Mouse (Mus musculus) kidney, adult 2 months (tissue): ENCODE measurements at regions not wholly inside any gene's neighbourhood (a gene's known extent, or its start where the extent isn't known, plus 50 kb on each side); places are given as distances from the start of the nearest gene placed in this dataset.

Source experiments
- CTCF ChIP-seq: fragments of 200-500 bp; conservative IDR thresholded peaks from 2 replicates; pipeline ENCODE4 v1.5.1; 2011; ENCODE audit warnings: low read depth, mild to moderate bottlenecking, control low read depth, low read length, moderate library complexity, mixed read lengths; ENCODE audit not compliant: insufficient read depth, insufficient read length
- POLR2A ChIP-seq: fragments of 200-500 bp; IDR thresholded peaks from one replicate; pipeline ENCODE4 v1.6.1; 2011; ENCODE audit warnings: low read depth, low read length, control low read depth

GRCm38 (mm10) chr3:129103786-129104440 is 95.8 kb upstream of the Pitx2 start:
- no peak for TF ChIP-seq POLR2A
- TF ChIP-seq CTCF: no peak
